Mouse (Mus musculus) kidney, postnatal 4 days (tissue): ENCODE results near the gene AC131692.1.
A peak's percentile ranks its signal among the peaks of the same experiment; 100 is the strongest.
"Not testable (repeated sequence)": the region's sequence is repeated elsewhere in the genome, so short reads cannot be mapped to it uniquely, and the experiment has no call there.

Experiments used
- DNase-seq, 2 experiments: peaks; one replicate each; pipeline ENCODE4 v3.0.0; 2021; ENCODE audit warnings: mixed read lengths in 2 of 2

AC131692.1 gene

DNA sequence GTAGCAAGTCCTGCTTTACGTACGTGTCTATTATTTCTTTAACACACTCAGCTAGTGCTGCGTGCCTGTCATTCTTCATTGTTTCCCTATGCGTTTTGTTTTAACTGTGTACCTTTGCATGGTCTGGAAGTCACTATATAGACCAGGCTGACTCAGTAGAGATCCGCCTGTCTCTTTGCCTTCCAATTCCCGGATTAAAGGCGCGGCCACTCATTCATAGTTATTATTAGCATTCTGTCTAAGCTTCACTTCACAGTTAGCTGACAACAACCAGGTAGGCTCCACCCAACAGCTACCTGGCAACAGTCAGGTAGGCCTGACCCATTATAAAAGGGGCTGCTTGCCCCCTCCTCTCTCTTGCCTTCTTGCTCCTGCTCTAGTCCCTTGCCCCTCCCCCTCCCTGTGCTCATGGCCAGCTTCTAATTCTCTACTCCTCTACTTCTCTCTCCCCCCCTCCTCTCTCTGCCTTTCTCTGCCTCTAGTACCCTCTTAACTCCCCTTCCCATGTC lies 24.5 kb downstream of the AC131692.1 start:
- peak in 1 of 2 experiments; percentile 32 for DNase-seq

- peak in 1 of 2 experiments; percentile 43 for DNase-seq
Observed at GRCm38 (mm10) chr19:6121761-6122160, 27.5 kb downstream of the AC131692.1 start.

DNA sequence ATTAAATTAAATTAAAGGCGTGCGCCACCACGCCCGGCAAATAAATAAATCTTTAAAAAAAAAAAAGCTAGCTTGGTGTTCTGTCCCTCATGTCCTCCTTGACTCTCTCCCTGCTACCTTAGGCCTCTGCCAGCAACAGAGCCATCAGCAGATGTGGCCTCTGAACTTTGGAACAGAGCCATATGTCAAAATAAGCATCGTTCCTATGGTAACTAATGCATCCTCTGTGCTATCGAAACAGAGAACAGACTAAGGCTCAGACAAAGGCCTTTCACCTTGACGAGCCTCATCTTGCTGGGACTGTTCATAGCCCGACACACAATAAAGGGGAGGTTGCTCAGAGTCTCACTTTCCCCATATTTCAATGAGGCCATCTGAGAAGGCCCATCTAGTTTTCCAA lies 29.1 kb downstream of the AC131692.1 start:
- no peak for DNase-seq

DNA sequence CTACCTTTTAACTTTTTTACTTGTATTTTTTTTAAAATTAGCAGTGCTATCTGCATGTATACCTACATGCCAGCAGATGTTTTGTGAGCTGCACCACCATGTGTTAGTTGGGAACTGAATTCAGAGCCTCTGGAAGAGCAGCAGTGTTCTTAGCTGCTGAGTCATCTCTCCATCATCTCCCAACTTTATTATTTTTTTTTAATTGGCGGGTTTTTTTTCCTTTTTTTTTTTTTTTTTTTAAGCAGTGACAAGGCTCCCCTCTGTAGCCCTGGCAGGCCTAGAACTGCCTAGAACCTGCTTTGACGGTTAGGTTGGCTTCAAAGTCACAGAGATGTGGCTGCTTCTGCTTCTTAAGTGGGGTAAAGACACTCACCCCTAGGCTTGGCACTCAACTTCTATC lies 30.7 kb downstream of the AC131692.1 start:
- DNase-seq = no peak

DNA sequence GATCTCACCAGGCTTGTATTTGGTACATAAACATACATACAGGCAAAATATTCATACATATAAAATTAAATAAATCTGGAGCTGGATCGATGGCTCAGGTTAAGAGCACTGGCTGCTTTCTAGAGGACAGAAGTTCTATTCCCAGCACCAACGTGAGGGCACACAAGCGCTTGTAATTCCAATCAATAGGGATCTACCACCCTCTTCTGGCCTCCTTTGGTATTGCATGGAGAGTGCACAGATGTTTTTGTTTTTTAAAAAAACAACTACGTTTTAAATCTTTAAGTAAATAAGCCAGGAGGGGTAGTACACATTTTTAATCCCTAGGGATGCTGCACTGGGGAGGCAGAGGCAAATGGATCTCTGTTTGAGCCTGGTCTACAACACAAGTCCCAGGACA lies 32.1 kb downstream of the AC131692.1 start:
- DNase-seq = peak; percentile 58 to 59

GRCm38 (mm10) chr19:6126789-6127580 lies 32.8 kb downstream of the AC131692.1 start:
- no peak for DNase-seq

DNA sequence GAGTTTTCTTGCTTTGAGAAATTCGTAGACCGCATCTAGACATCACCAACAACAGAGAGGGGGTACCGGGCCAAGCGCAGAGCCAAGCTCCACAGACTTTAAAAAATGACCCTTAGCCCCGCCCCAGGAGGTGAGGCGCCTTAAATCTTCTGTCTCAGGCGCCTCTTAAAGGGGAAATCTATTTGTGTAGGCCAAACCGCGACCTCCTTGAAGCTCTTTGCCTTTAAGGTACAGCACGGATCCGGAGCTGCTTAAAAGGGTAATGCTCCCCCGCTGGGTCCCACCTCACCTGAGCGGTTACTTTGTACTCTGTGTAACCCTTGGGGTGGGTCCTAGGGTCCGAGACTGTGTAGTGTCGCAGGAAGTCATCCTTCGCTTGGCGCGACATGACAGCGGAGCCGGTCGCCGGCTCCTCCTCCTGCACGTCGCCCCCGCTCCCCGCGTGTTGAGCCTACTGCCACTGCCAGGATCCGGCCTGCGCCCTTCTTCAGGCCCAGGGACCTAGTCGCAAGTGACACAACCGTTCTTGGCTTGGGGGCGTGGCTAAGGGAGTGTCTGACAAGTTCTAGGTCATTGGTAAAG lies 33.6 kb downstream of the AC131692.1 start, which contains the start of gene Snx15:
Gene Snx15 (minus strand): TSS at position 545 of the 582 bp plus-strand sequence.
- peak; percentile 93 to 98 for DNase-seq

GRCm38 (mm10) chr19:6130414-6131128 lies 36.4 kb downstream of the AC131692.1 start:
- not testable (repeated sequence) for DNase-seq

- no peak for DNase-seq
Observed at GRCm38 (mm10) chr19:6132171-6132827, 38.1 kb downstream of the AC131692.1 start.

DNA sequence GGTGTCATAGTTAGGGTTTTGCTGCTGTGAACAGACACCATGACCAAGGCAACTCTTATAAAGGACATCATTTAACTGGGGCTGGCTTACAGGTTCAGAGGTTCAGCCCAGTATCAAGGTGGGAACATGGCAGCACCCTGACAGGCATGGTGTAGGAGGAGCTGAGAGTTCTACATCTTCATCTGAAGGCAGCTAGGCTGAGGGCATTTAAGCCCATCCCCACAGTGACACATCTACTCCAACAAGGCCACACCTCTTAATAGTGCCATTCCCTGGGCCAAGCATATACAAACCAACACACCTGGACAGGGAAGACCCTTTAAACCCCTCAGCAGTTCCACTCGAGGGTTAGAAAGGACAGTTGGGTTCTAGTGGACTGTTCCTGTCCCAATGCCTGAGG lies 39.0 kb downstream of the AC131692.1 start:
- not testable (repeated sequence) for DNase-seq

DNA sequence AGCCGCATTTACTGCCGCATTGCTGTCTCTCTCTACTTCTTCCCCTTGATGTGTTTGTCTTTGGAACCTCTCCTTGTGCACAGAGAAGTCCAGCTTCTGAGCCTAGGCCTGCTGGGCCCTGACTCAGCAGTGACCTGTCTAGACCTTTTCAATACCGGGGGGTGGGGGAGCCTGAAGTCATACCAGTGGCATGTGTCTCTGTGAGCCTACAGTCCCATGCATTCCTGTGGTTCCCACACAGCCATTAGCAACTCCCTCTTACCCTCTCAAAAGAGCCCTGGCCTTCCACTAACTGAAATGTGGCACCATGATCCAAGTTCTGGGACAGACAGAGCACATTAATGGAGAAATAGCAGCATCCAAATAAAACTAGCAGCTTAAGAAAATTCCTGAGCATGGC lies 42.2 kb downstream of the AC131692.1 start:
- DNase-seq = no peak

GRCm38 (mm10) chr19:6139701-6140100 lies 45.5 kb downstream of the AC131692.1 start:
- DNase-seq = no peak

DNA sequence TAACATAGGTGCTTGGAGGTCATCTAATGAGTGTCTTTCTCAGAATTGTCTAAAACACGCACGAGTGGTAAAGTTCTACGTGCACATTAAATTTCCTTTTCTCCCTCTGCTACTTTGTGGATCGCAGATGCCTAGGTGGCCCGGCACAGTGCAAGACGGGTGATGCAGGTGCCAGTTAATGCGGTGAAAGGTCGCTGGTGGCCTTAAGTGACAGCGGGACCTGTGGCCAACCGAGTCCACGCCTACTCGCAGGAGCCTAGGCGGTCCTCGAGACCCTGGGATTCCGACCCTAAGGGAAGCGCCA lies 46.1 kb downstream of the AC131692.1 start:
- DNase-seq = no peak

- DNase-seq = peak; percentile 93 to 96
Observed at GRCm38 (mm10) chr19:6140678-6141393, 46.6 kb downstream of the AC131692.1 start, which contains the start of gene Batf2. Gene Batf2, plus strand, starts transcription at chr19:6140983.

- peak; percentile 80 to 89 for DNase-seq
Observed at GRCm38 (mm10) chr19:6141394-6141749, 47.2 kb downstream of the AC131692.1 start, which contains the start of gene Arl2. Gene Arl2, minus strand, starts transcription at chr19:6141548.

DNA sequence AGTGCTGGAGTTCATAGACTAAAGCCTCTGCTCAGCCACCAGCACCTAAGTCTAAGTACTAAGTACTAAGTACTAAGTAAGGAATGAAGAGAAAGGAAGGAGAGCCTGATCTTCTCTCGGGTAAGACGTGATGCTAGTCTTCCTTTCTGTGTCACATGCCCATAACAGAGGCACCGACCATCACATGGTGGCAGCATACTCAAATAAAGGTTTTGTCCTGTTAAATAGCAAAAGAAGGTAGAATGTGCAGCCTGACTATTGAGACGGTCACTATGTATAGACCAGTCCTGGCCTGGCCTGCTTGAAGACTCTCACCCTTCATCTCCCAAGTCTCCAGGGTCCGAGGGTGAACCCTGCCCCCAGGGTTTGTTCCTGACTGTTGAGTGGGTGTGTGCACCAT lies 50.6 kb downstream of the AC131692.1 start:
- DNase-seq = no peak
